Mouse (Mus musculus): ENCODE measurements at regions not wholly inside any gene's neighbourhood (a gene's known extent, or its start where the extent isn't known, plus 50 kb on each side); places are given as distances from the start of the nearest gene placed in this dataset.
"Not testable (repeated sequence)": the region's sequence is repeated elsewhere in the genome, so short reads cannot be mapped to it uniquely, and the experiment has no call there.

GRCm38 (mm10) chr3:31799192-31799591 lies 103.1 kb upstream of the Kcnmb2 start:
- Histone ChIP-seq H3K36me3 (replicated peaks; ENCODE audit: insufficient read depth, low read length) (no peaks in the 10 kb centered on the region), H3K4me2 (ENCODE audit: low read depth, low read length) (no peak overlapping the region), H3K4me1 (ENCODE audit: insufficient read depth) (no peaks in the 10 kb centered on the region), H3K27ac (ENCODE audit: low read depth) (no peak overlapping the region), H3K27me3 (ENCODE audit: insufficient read depth, low read length) (no peaks in the 10 kb centered on the region), H3K9ac (replicated peaks) (no peak overlapping the region), H3K9me3 (ENCODE audit: low read length) (no peaks in the 10 kb centered on the region), H3K4me3 (ENCODE audit: low read depth, low read length) (no peak overlapping the region)
- ATAC-seq (no peak), DNase-seq (no peak)
- 76% methylated on average over 4 of the region's 4 CpGs for WGBS (ENCODE audit: insufficient replicate concordance)
- no peak for TF ChIP-seq EP300 (IDR thresholded peaks at IDR 0.05; ENCODE audit: low read depth)
- no peak for TF ChIP-seq CTCF (IDR thresholded peaks at IDR 0.05; ENCODE audit: low read depth)

GRCm38 (mm10) chr3:31804038-31804437 lies 98.3 kb upstream of the Kcnmb2 start:
- 51% methylated on average over 5 of the region's 5 CpGs for WGBS (ENCODE audit: insufficient replicate concordance)
- H3K27ac ChIP-seq (ENCODE audit: low read depth), result no peak overlapping the region
- DNase-seq (no peak), ATAC-seq (no peak)
- no peaks in the 10 kb centered on the region for H3K9me3 ChIP-seq (ENCODE audit: low read length)
- TF ChIP-seq CTCF (IDR thresholded peaks at IDR 0.05; ENCODE audit: low read depth), result no peak
- no peak overlapping the region for H3K4me2 ChIP-seq (ENCODE audit: low read depth, low read length)
- H3K4me3 ChIP-seq (ENCODE audit: low read depth, low read length), result no peak overlapping the region
- H3K9ac ChIP-seq (replicated peaks), result no peak overlapping the region
- H3K36me3 ChIP-seq (replicated peaks; ENCODE audit: insufficient read depth, low read length), result no peaks in the 10 kb centered on the region
- H3K27me3 ChIP-seq (ENCODE audit: insufficient read depth, low read length), result no peaks in the 10 kb centered on the region
- H3K4me1 ChIP-seq (ENCODE audit: insufficient read depth), result no peaks in the 10 kb centered on the region

DNA sequence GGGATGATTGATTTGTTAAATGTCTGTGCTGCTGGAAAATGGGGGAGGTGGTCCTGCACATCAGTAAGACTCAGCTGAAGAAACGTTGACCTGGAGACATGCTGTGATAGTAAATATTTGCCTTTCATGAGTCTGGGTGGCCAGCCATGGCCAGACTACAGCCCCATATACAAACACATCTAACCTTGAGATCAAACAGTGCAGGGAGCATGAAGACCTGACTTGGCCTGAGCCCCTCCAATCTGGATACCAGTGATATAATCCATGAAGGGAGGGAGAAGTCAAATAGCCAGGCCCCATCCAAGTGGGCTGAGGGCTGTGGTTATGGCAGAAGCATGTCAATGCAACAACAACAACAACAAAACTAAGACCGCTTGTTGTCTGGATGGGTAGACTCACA lies 94.6 kb upstream of the Kcnmb2 start:
- TF ChIP-seq EP300 (IDR thresholded peaks at IDR 0.05; ENCODE audit: low read depth), result no peak
- no peak for TF ChIP-seq CTCF (IDR thresholded peaks at IDR 0.05; ENCODE audit: low read depth)
- WGBS (ENCODE audit: insufficient replicate concordance), result 59% methylated on average over 2 of the region's 2 CpGs
- H3K4me1 ChIP-seq (ENCODE audit: insufficient read depth), result no peaks in the 10 kb centered on the region

GRCm38 (mm10) chr3:31809131-31809530 lies 93.2 kb upstream of the Kcnmb2 start:
- not testable (repeated sequence) for H3K36me3 ChIP-seq (replicated peaks; ENCODE audit: insufficient read depth, low read length); H3K27me3 ChIP-seq (ENCODE audit: insufficient read depth, low read length); ATAC-seq; H3K9ac ChIP-seq (replicated peaks); H3K9me3 ChIP-seq (ENCODE audit: low read length); H3K4me3 ChIP-seq (ENCODE audit: low read depth, low read length); DNase-seq; H3K4me2 ChIP-seq (ENCODE audit: low read depth, low read length); H3K27ac ChIP-seq (ENCODE audit: low read depth); H3K4me1 ChIP-seq (ENCODE audit: insufficient read depth)
- WGBS (ENCODE audit: insufficient replicate concordance), result 87% methylated on average over 13 of the region's 13 CpGs

More for the DNA sequence above, 94.6 kb upstream of the Kcnmb2 start:
- H3K9ac ChIP-seq (replicated peaks), result no peak overlapping the region
- H3K4me2 ChIP-seq (ENCODE audit: low read depth, low read length), result no peak overlapping the region
- no peaks in the 10 kb centered on the region for H3K36me3 ChIP-seq (replicated peaks; ENCODE audit: insufficient read depth, low read length)
- ATAC-seq, result no peak
- no peak for DNase-seq
- no peaks in the 10 kb centered on the region for H3K9me3 ChIP-seq (ENCODE audit: low read length)
- H3K27ac ChIP-seq (ENCODE audit: low read depth), result no peak overlapping the region
- H3K4me3 ChIP-seq (ENCODE audit: low read depth, low read length), result no peak overlapping the region
- H3K27me3 ChIP-seq (ENCODE audit: insufficient read depth, low read length), result no peaks in the 10 kb centered on the region

- H3K9ac ChIP-seq (replicated peaks), result no peak overlapping the region
- no peaks in the 10 kb centered on the region for H3K36me3 ChIP-seq (replicated peaks; ENCODE audit: insufficient read depth, low read length)
- no peak overlapping the region for H3K4me2 ChIP-seq (ENCODE audit: low read depth, low read length)
- DNase-seq (no peak), ATAC-seq (no peak)
- no peaks in the 10 kb centered on the region for H3K27me3 ChIP-seq (ENCODE audit: insufficient read depth, low read length)
- H3K9me3 ChIP-seq (ENCODE audit: low read length), result no peaks in the 10 kb centered on the region
- TF ChIP-seq CTCF (IDR thresholded peaks at IDR 0.05; ENCODE audit: low read depth) (no peak), EP300 (IDR thresholded peaks at IDR 0.05; ENCODE audit: low read depth) (no peak)
- 72% methylated on average over 4 of the region's 4 CpGs for WGBS (ENCODE audit: insufficient replicate concordance)
- H3K27ac ChIP-seq (ENCODE audit: low read depth), result no peak overlapping the region
- H3K4me3 ChIP-seq (ENCODE audit: low read depth, low read length), result no peak overlapping the region
- no peaks in the 10 kb centered on the region for H3K4me1 ChIP-seq (ENCODE audit: insufficient read depth)
Measured at GRCm38 (mm10) chr3:31811232-31811631, 91.1 kb upstream of the Kcnmb2 start.

DNA sequence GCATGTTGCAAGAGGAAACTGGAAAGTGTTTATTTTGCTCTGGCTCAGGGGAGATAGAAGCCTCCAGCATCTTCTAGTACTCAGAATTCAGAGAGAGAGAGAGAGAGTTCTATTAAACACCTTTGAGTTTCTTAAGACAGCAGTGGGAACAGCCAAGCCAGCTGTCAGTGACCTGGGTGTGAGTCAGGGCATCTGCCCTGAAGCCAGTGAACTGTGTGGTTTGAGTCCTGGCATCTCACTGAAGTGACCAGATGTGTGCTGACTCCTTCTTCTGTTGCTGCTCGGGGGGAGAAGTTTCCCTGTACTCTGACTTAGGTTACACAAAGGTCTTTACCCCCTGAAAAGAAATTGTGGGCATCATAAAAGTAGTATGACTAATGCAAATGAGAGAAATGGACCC lies 70.4 kb upstream of the Kcnmb2 start:
- Histone ChIP-seq H3K9me3 (ENCODE audit: low read length) (no peaks in the 10 kb centered on the region), H3K4me3 (ENCODE audit: low read depth, low read length) (no peak overlapping the region), H3K4me2 (ENCODE audit: low read depth, low read length) (no peak overlapping the region), H3K4me1 (ENCODE audit: insufficient read depth) (no peaks in the 10 kb centered on the region), H3K36me3 (replicated peaks; ENCODE audit: insufficient read depth, low read length) (no peaks in the 10 kb centered on the region), H3K27ac (ENCODE audit: low read depth) (no peak overlapping the region), H3K9ac (replicated peaks) (no peak overlapping the region), H3K27me3 (ENCODE audit: insufficient read depth, low read length) (no peaks in the 10 kb centered on the region)
- WGBS (ENCODE audit: insufficient replicate concordance), result 46% methylated on average over 1 of the region's 1 CpGs
- ATAC-seq (no peak), DNase-seq (no peak)
- TF ChIP-seq EP300 (IDR thresholded peaks at IDR 0.05; ENCODE audit: low read depth) (no peak), CTCF (IDR thresholded peaks at IDR 0.05; ENCODE audit: low read depth) (no peak)

GRCm38 (mm10) chr3:31841253-31841652 lies 61.1 kb upstream of the Kcnmb2 start:
- Histone ChIP-seq H3K4me1 (ENCODE audit: insufficient read depth) (no peaks in the 10 kb centered on the region), H3K27me3 (ENCODE audit: insufficient read depth, low read length) (no peaks in the 10 kb centered on the region), H3K4me2 (ENCODE audit: low read depth, low read length) (no peak overlapping the region), H3K9ac (replicated peaks) (no peak overlapping the region), H3K4me3 (ENCODE audit: low read depth, low read length) (no peak overlapping the region), H3K36me3 (replicated peaks; ENCODE audit: insufficient read depth, low read length) (no peaks in the 10 kb centered on the region), H3K27ac (ENCODE audit: low read depth) (no peak overlapping the region), H3K9me3 (ENCODE audit: low read length) (no peaks in the 10 kb centered on the region)
- WGBS (ENCODE audit: insufficient replicate concordance), result 79% methylated on average over 1 of the region's 1 CpGs
- DNase-seq, result no peak
- no peak for ATAC-seq
- TF ChIP-seq EP300 (IDR thresholded peaks at IDR 0.05; ENCODE audit: low read depth) (no peak), CTCF (IDR thresholded peaks at IDR 0.05; ENCODE audit: low read depth) (no peak)
